Mouse (Mus musculus): ENCODE measurements around the gene Ppp1r9a.

- TF ChIP-seq EP300 (IDR thresholded peaks at IDR 0.05; ENCODE audit: low read depth in 1 of 2, low read length in 2 of 2) (no peak), POLR2AphosphoS2 (IDR thresholded peaks at IDR 0.05; ENCODE audit: low read length) (no peak)
Measured at GRCm38 (mm10) chr6:5104238-5104637, 201.5 kb downstream of the Ppp1r9a start.
